19 mouse cellular contexts compared by ENCODE assay signal in the genomic region with DNA sequence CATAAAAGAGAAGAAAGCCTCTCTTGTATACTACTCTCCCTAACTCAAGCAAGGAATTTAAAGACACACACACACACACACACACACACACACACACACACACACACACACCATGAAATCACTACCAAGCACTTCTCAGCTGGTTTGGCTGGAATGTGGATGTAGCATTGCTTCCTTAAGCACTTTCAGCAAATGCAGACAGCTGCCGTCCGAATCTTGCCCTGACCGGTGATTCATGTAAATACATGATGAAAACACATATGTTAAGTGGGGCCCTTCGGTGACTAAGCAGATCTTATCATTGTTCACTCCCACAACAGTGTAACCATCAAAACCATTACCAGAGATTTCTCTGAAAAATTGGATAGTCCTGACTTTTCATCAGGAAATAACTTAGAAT.
"Had no signal": no experiment of that assay in that cellular context is flagged by ENCODE, and none has a peak within 500 bp of the region (broad histone marks: within the 10 kb centered on the region; RNA-seq: fewer than 3 reads in every experiment).

No protein-coding gene starts in this region.

- H3K27me3 ChIP-seq: kidney, embryonic 15.5 days; limb, embryonic 15.5 days; lung, embryonic 15.5 days; megakaryocyte, embryonic 14.5 days; midbrain, embryonic 13.5 days had no signal

- H3K27ac ChIP-seq: limb, embryonic 15.5 days; liver, embryonic 14.5 days; lung, embryonic 15.5 days; midbrain, embryonic 10.5 days; midbrain, embryonic 13.5 days; stomach, postnatal 0 days had no signal

- H3K4me2 ChIP-seq: kidney, embryonic 15.5 days; limb, embryonic 15.5 days; liver, embryonic 11.5 days; lung, embryonic 15.5 days; midbrain, embryonic 13.5 days had no signal

- DNase-seq: kidney, adult 8-10 months; kidney, postnatal 14 days; kidney, postnatal 4 days; liver, postnatal 0 days; lung, postnatal 36 days; right cerebral cortex, adult 18-20 months; right cerebral cortex, postnatal 14 days; right cerebral cortex, postnatal 4 days; thymus, postnatal 25 days had no signal

- H3K4me3 ChIP-seq: kidney, embryonic 15.5 days; limb, embryonic 15.5 days; lung, embryonic 15.5 days; megakaryocyte, embryonic 14.5 days; midbrain, embryonic 10.5 days; midbrain, embryonic 13.5 days had no signal

- H3K4me1 ChIP-seq: megakaryocyte, embryonic 14.5 days; midbrain, embryonic 10.5 days; midbrain, embryonic 13.5 days had no signal

- H3K9me3 ChIP-seq: kidney, embryonic 15.5 days; limb, embryonic 15.5 days; lung, embryonic 15.5 days; midbrain, embryonic 10.5 days; midbrain, embryonic 13.5 days had no signal

- H3K9ac ChIP-seq: kidney, embryonic 15.5 days; limb, embryonic 15.5 days; liver, embryonic 14.5 days; liver, postnatal 0 days; lung, embryonic 15.5 days; midbrain, embryonic 13.5 days had no signal

- H3K36me3 ChIP-seq: kidney, embryonic 15.5 days; limb, embryonic 15.5 days; lung, embryonic 15.5 days; midbrain, embryonic 10.5 days; midbrain, embryonic 13.5 days had no signal

- ATAC-seq: intestine, postnatal 0 days; liver, postnatal 0 days had no signal
